Mouse (Mus musculus) heart, postnatal 10 days (tissue): ENCODE measurements around the gene Olfr1298. TPM values are rescaled to one million over a fixed set of nuclear protein-coding genes. Genes with fewer than 3 reads are reported as not detected.

Experiments
- DNase-seq, 2 experiments: peaks; one replicate each; pipeline ENCODE4 v3.0.0; 2021
- intact Hi-C: fragments of 180-260 bp; cut with DNase I; formaldehyde crosslinking; loops from one replicate; pipeline ENCODE4 v1.15.1; 2025
- total RNA-seq, 2 experiments: library from RNA; stranded (reverse); gene quantifications; 2 replicates each; pipeline ENCODE4 v1.2.3; 2021

Olfr1298 gene
- not detected for total RNA-seq

- no peak for DNase-seq
- intact Hi-C loops = no loop called here
Observed at GRCm38 (mm10) chr2:111649101-111649500, at the start of gene Olfr1298. Olfr1298 (minus strand) TSS chr2:111649201.

- intact Hi-C loops = no loop called here
- no peak for DNase-seq
Observed at GRCm38 (mm10) chr2:111661119-111661518, 12.1 kb upstream of the Olfr1298 start, which contains the start of gene Olfr1299. Olfr1299 (plus strand) TSS chr2:111661419.

GRCm38 (mm10) chr2:111626397-111626796 lies 22.6 kb downstream of the Olfr1298 start, which contains the start of gene Olfr1297:
Olfr1297 (minus strand) TSS chr2:111626497.
- intact Hi-C loops = no loop called here
- DNase-seq = no peak

Other genes with a start within 250 kb of the Olfr1298 start
- gene Olfr1286, start 226.1 kb downstream of the Olfr1298 start, total RNA-seq = not detected
- not detected for gene Olfr1287, start 200.1 kb downstream of the Olfr1298 start, total RNA-seq
- gene Olfr1288, start 175.1 kb downstream of the Olfr1298 start, total RNA-seq = not detected
- gene Olfr1289, start 168.4 kb downstream of the Olfr1298 start, total RNA-seq = not detected
- not detected for gene Olfr1290, start 155.4 kb downstream of the Olfr1298 start, total RNA-seq
- not detected for gene Olfr1291-ps1, start 152.0 kb downstream of the Olfr1298 start, total RNA-seq
- not detected for gene Olfr1293-ps, start 124.0 kb downstream of the Olfr1298 start, total RNA-seq
- not detected for gene Olfr1294, start 108.9 kb downstream of the Olfr1298 start, total RNA-seq
- gene Olfr1295, start 79.5 kb downstream of the Olfr1298 start, total RNA-seq = not detected
- not detected for gene Olfr1297, start 22.7 kb downstream of the Olfr1298 start, total RNA-seq
- gene Olfr1299, start 12.2 kb upstream of the Olfr1298 start, total RNA-seq = not detected
- gene Olfr1301, start 101.8 kb upstream of the Olfr1298 start, total RNA-seq = not detected
- not detected for gene Olfr1302, start 128.2 kb upstream of the Olfr1298 start, total RNA-seq
- not detected for gene Olfr1303, start 171.1 kb upstream of the Olfr1298 start, total RNA-seq
- not detected for gene Olfr1305, start 227.9 kb upstream of the Olfr1298 start, total RNA-seq